Mouse (Mus musculus) heart, postnatal 0 days (tissue): ENCODE data around the gene Gimap1. TPM values are rescaled to one million over a fixed set of nuclear protein-coding genes. Genes with fewer than 3 reads are reported as not detected.

Experiments
- ATAC-seq: fragments of 200-750 bp; cut with Nextera tagmentation; 2 replicates; pipeline ENCODE4 v1.8.0; 2017; ENCODE audit warnings: low read depth, moderate number of reproducible peaks, moderate library complexity; ENCODE audit not compliant: insufficient read depth
- DNase-seq: peaks from one replicate; pipeline ENCODE4 v3.0.0-alpha.2; 2016; ENCODE audit warnings: low spot score
- H3K27ac ChIP-seq: fragments of 300-500 bp; sonication (generic); 2 replicates; pipeline ENCODE4 v1.5.1; 2014; ENCODE audit warnings: low read depth, mild to moderate bottlenecking
- H3K27me3 ChIP-seq: fragments of 300-500 bp; sonication (generic); 2 replicates; pipeline ENCODE4 v1.6.1; 2014; ENCODE audit warnings: low read length, mixed read lengths; ENCODE audit not compliant: control insufficient read depth, insufficient read depth
- H3K36me3 ChIP-seq: fragments of 300-500 bp; sonication (generic); replicated peaks from 2 replicates; pipeline ENCODE4 v1.6.1; 2014; ENCODE audit warnings: low read length, mixed read lengths; ENCODE audit not compliant: control insufficient read depth, insufficient read depth
- H3K4me1 ChIP-seq: fragments of 300-500 bp; sonication (generic); 2 replicates; pipeline ENCODE4 v1.6.1; 2014; ENCODE audit warnings: antibody characterized with exemption; ENCODE audit not compliant: control insufficient read depth, insufficient read depth
- H3K4me2 ChIP-seq: fragments of 300-500 bp; sonication (generic); 2 replicates; pipeline ENCODE4 v1.6.1; 2014; ENCODE audit warnings: low read depth, mild to moderate bottlenecking, low read length, moderate library complexity
- H3K4me3 ChIP-seq: fragments of 300-500 bp; sonication (generic); 2 replicates; pipeline ENCODE4 v1.5.1; 2014; ENCODE audit warnings: low read depth, low read length
- H3K9ac ChIP-seq: fragments of 300-500 bp; sonication (generic); replicated peaks from 2 replicates; pipeline ENCODE4 v1.6.1; 2014; ENCODE audit warnings: low read depth, low read length, mixed read lengths
- H3K9me3 ChIP-seq: fragments of 300-500 bp; sonication (generic); replicated peaks from 2 replicates; pipeline ENCODE4 v1.6.1; 2016; ENCODE audit warnings: low read length; ENCODE audit not compliant: control insufficient read depth
- CTCF ChIP-seq: IDR thresholded peaks from 2 replicates; pipeline ENCODE4 v1.5.1; 2016; ENCODE audit warnings: antibody characterized with exemption, control low read depth, low read depth
- EP300 ChIP-seq: IDR thresholded peaks from 2 replicates; pipeline ENCODE4 v1.6.1; 2016; ENCODE audit warnings: antibody characterized with exemption, low read depth
- WGBS: fragments of 180-500 bp; shearing (Covaris S2); extraction: QIAGEN DNeasy Blood & Tissue Kit; methylation state at CpG from one replicate; pipeline ENCODE4 v1.1.7; 2014; 5-methylcytosine and 5-hydroxymethylcytosine counted together
- polyA plus RNA-seq: library from polyadenylated mRNA; unstranded; fragments of >200 nt; fragmentation: Nextera tagmentation; extraction: Ambion mirVana; gene quantifications from 2 replicates; pipeline ENCODE4 v1.2.1, GENCODE M21; 2015
- total RNA-seq: library from RNA; depleted of rRNA; stranded (reverse); fragments of >200 nt; gene quantifications from 2 replicates; pipeline ENCODE4 v1.2.3, GENCODE M21; 2014; ENCODE audit warnings: low replicate concordance

Gimap1 gene
- total and polyA plus RNA-seq, 2 experiments from 2014 or later: 19.7 to 23.1 TPM

- Histone ChIP-seq H3K27ac (peak overlapping the region; percentile 81), H3K9ac (no peak overlapping the region)
- no peak for TF ChIP-seq EP300
- TF ChIP-seq CTCF: no peak
These were observed 1.8 kb downstream of the Gimap1 start for GRCm38 (mm10) chr6:48740501-48741169.

DNA sequence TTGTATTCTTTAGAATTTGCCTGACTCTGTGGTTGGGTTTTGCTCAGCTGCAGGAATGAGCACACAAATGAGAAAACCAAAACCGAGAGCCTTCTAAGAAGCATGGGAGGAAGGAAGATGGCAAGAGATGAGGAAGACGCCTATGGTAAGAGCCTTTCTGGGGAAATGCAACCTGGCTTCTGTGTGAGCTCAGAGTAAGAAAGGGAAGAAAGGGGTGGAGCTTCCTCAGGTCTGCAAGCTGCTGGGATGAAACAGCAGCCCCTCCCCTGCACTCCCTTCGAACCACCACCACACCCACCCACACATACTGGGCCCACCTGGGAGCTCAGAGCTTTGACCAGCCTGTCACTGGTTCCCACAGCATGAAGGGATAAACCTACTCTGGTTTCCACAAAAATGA is 2.4 kb downstream of the Gimap1 start:
- Histone ChIP-seq H3K4me3 (no peak overlapping the region; the same call in 1 of the 2 replicates), H3K4me2 (peak overlapping the region; percentile 54; the same call in 1 of the 2 replicates), H3K9me3 (no peaks in the 10 kb centered on the region), H3K4me1 (peaks cover 10% of the 10 kb centered on the region; the same call in 1 of the 2 replicates), H3K9ac (no peak overlapping the region), H3K27ac (peak overlapping the region; percentile 81), H3K27me3 (peaks cover 31% of the 10 kb centered on the region), H3K36me3 (no peaks in the 10 kb centered on the region)
- no peak for TF ChIP-seq CTCF
- TF ChIP-seq EP300: no peak
- 24% methylated on average over 3 of the region's 3 CpGs for WGBS
- DNase-seq (no peak), ATAC-seq (no peak)

More at GRCm38 (mm10) chr6:48740501-48741169, 1.8 kb downstream of the Gimap1 start:
- peaks cover 31% of the 10 kb centered on the region for H3K27me3 ChIP-seq
- ATAC-seq (no peak), DNase-seq (no peak)
- H3K4me3 ChIP-seq: peak overlapping the region; percentile 42; the same call in 1 of the 2 replicates
- H3K4me1 ChIP-seq: peaks cover 10% of the 10 kb centered on the region; the same call in 1 of the 2 replicates
- H3K9me3 ChIP-seq: no peaks in the 10 kb centered on the region
- H3K4me2 ChIP-seq: peak overlapping the region; percentile 54
- H3K36me3 ChIP-seq: no peaks in the 10 kb centered on the region
- 45% methylated on average over 3 of the region's 3 CpGs for WGBS

DNA sequence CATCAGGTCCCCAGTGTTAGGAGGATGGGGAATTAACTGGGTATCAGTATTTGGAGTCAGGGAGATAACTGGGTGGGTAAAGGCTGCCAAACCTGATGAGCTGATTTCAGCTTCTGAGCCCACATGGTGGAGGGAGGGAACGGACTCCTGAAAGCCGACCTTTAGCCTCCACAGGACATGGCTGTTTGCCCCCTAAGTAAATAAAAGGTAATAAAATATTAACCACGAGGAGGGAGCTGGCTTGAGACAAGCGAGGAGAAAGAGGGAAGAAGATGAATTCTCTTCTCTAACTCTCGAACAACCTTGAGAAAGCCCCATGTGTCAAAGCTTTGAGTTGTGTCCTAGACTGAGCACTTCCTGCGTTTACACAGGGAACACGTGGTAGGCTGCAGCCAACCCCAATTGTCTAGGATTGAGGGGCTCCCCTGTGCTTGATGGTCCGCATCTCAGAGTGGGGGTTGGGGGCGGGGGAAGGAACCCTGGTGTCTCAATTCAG is 2.9 kb downstream of the Gimap1 start:
- Histone ChIP-seq H3K9ac (no peak overlapping the region), H3K36me3 (no peaks in the 10 kb centered on the region), H3K4me2 (peak overlapping the region; percentile 54; the same call in 1 of the 2 replicates), H3K4me3 (no peak overlapping the region), H3K4me1 (peaks cover 10% of the 10 kb centered on the region; the same call in 1 of the 2 replicates), H3K9me3 (no peaks in the 10 kb centered on the region), H3K27ac (no peak overlapping the region), H3K27me3 (peaks cover 31% of the 10 kb centered on the region)
- DNase-seq (no peak), ATAC-seq (no peak)
- WGBS: 21% methylated on average over 9 of the region's 9 CpGs
- no peak for TF ChIP-seq EP300
- TF ChIP-seq CTCF: no peak

DNA sequence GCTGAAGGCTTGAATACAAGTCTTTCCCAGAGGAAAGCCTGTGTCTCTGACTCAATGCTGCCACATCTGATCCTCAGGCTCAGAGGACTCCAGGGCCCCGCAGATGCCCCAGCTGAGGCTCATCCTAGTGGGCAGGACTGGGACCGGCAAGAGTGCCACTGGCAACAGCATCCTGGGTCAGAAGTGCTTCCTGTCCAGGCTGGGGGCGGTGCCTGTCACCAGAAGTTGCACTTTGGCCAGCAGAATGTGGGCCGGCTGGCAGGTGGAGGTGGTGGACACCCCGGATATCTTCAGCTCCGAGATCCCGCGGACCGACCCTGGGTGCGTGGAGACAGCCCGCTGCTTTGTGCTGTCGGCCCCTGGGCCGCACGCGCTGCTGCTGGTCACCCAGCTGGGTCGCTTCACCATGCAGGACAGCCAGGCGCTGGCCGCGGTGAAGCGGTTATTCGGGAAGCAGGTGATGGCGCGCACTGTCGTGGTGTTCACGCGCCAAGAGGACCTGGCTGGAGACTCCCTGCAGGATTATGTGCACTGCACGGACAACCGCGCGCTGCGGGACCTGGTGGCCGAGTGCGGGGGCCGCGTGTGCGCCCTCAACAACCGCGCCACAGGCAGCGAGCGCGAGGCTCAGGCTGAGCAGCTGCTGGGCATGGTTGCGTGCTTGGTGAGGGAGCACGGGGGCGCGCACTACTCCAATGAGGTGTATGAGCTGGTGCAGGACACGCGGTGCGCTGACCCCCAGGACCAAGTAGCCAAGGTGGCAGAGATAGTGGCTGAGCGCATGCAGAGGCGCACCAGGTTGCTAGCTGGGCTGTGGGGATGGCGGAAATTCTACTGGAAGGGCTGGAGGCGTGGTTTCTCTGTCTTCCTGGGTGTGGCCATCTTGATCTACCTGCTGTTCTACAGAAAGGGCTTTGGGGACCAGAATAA is 3.8 kb downstream of the Gimap1 start:
- DNase-seq (no peak), ATAC-seq (no peak)
- WGBS: 18% methylated on average over 52 of the region's 52 CpGs
- TF ChIP-seq EP300 (no peak), CTCF (no peak)
- Histone ChIP-seq H3K9me3 (no peaks in the 10 kb centered on the region), H3K4me1 (peaks cover 10% of the 10 kb centered on the region; the same call in 1 of the 2 replicates), H3K36me3 (no peaks in the 10 kb centered on the region), H3K27ac (no peak overlapping the region), H3K4me2 (peak overlapping the region; percentile 50), H3K9ac (no peak overlapping the region), H3K27me3 (peaks cover 31% of the 10 kb centered on the region), H3K4me3 (peak overlapping the region; percentile 23)

GRCm38 (mm10) chr6:48745490-48745889 is 6.6 kb downstream of the Gimap1 start:
- TF ChIP-seq CTCF (no peak), EP300 (no peak)
- no peak for DNase-seq
- Histone ChIP-seq H3K4me3 (no peak overlapping the region), H3K9me3 (no peaks in the 10 kb centered on the region), H3K9ac (no peak overlapping the region; the same call in 1 of the 2 replicates), H3K4me1 (peaks cover 10% of the 10 kb centered on the region; the same call in 1 of the 2 replicates), H3K4me2 (peak overlapping the region; percentile 54), H3K36me3 (no peaks in the 10 kb centered on the region), H3K27ac (peak overlapping the region; percentile 89), H3K27me3 (peaks cover 31% of the 10 kb centered on the region)
- no peak for ATAC-seq
- 38% methylated on average over 2 of the region's 2 CpGs for WGBS
